Mouse (Mus musculus) intestine, embryonic 16.5 days (tissue): ENCODE measurements around the gene Cldn16. TPM values are rescaled to one million over a fixed set of nuclear protein-coding genes. Genes with fewer than 3 reads are reported as not detected.

Experiments
- ATAC-seq: fragments of 200-750 bp; cut with Nextera tagmentation; 2 replicates; pipeline ENCODE4 v1.8.0; 2017; ENCODE audit warnings: moderate TSS enrichment, moderate library complexity
- H3K27ac ChIP-seq: fragments of 300-500 bp; sonication (generic); 2 replicates; pipeline ENCODE4 v1.5.1; 2014; ENCODE audit warnings: mild to moderate bottlenecking, low read length
- H3K27me3 ChIP-seq: fragments of 300-500 bp; sonication (generic); replicated peaks from 2 replicates; pipeline ENCODE4 v1.6.1; 2014; ENCODE audit warnings: low read length, control low read depth, mixed read lengths; ENCODE audit not compliant: control insufficient read depth, insufficient read depth
- H3K36me3 ChIP-seq: fragments of 300-500 bp; sonication (generic); 2 replicates; pipeline ENCODE4 v1.6.1; 2014; ENCODE audit warnings: low read length, control low read depth; ENCODE audit not compliant: control insufficient read depth, insufficient read depth
- H3K4me1 ChIP-seq: fragments of 300-500 bp; sonication (generic); 2 replicates; pipeline ENCODE4 v1.6.1; 2014; ENCODE audit warnings: low read length, control low read depth, mixed read lengths; ENCODE audit not compliant: control insufficient read depth, insufficient read depth
- H3K4me2 ChIP-seq: fragments of 300-500 bp; sonication (generic); 2 replicates; pipeline ENCODE4 v1.6.1; 2014; ENCODE audit warnings: low read depth, low read length, control low read depth
- H3K4me3 ChIP-seq: fragments of 300-500 bp; sonication (generic); 2 replicates; pipeline ENCODE4 v1.5.1; 2014; ENCODE audit warnings: mild to moderate bottlenecking, low read length
- H3K9ac ChIP-seq: fragments of 300-500 bp; sonication (generic); 2 replicates; pipeline ENCODE4 v1.6.1; 2014; ENCODE audit warnings: low read depth, low read length
- H3K9me3 ChIP-seq: fragments of 300-500 bp; sonication (generic); 2 replicates; pipeline ENCODE4 v1.6.1; 2016; ENCODE audit warnings: low read length, control low read depth; ENCODE audit not compliant: control insufficient read depth
- WGBS: fragments of 180-500 bp; shearing (Covaris S2); extraction: QIAGEN DNeasy Blood & Tissue Kit; methylation state at CpG from one replicate; pipeline ENCODE4 v1.1.7; 2014; 5-methylcytosine and 5-hydroxymethylcytosine counted together
- polyA plus RNA-seq: library from polyadenylated mRNA; unstranded; fragments of >200 nt; fragmentation: Nextera tagmentation; extraction: Ambion mirVana; gene quantifications from 2 replicates; pipeline ENCODE4 v1.2.1, GENCODE M21; 2015

Cldn16 gene
- polyA plus RNA-seq, 1 experiment from 2014 or later, result not detected

DNA sequence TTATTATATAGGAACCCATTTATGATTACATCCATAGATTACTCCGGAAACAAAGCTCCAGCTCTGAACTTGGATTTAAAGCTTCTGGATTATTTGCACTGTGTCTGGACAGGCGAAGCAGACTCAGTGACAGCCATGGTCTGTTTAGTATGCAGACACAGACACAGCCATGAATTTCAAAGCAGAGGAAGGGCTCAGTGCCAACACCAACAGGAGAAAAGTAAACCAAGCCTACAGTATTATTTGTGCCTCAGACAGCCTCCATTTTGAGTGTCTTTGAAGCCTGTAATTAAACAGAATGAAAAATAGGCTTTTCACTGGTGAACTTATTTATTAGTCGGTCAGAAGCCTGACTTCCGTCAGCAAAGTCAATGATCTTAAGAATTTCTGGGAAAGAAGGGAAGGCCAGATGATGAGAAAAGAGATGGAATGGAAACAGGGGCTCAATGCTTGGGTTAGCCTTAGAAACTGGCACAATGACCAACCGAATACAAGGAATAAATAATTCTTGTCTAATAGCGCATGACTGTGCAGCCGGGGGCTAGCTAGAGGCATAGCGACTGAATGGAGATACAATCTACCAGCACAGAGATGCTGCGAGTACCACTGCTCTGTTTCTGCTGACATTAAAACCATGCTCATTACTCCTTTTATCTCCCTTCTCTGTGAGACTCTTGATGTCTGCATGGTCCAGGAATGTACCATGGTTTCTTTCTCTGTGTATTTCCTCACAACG, 65.2 kb downstream of the Cldn16 start:
- Histone ChIP-seq H3K36me3 (no peaks in the 10 kb centered on the region), H3K4me2 (no peak overlapping the region), H3K9ac (no peak overlapping the region), H3K27ac (no peak overlapping the region; the same call in 1 of the 2 replicates), H3K4me3 (no peak overlapping the region), H3K4me1 (no peaks in the 10 kb centered on the region), H3K27me3 (no peaks in the 10 kb centered on the region), H3K9me3 (no peaks in the 10 kb centered on the region)
- no peak for ATAC-seq
- 54% methylated on average over 10 of the region's 10 CpGs for WGBS

DNA sequence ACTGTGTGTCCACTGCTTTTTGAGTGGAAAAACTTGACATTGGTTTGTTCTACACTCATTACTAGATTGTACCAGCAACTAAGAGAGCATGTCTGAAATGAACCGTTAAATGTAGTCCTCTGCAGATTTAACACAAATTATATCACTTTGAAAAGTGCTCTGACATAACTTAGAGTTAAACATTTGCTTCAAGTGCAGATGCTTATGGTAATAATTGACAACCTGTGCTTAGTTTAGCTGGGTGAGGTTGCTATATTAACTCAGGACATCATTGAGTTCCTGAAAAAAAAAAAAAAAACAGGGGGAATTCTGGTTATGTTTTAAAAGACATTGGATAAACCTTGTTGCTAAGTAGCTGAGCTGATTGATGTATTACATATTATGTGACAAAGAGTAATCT, 67.5 kb downstream of the Cldn16 start:
- Histone ChIP-seq H3K27me3 (no peaks in the 10 kb centered on the region), H3K9ac (no peak overlapping the region), H3K36me3 (no peaks in the 10 kb centered on the region), H3K4me1 (no peaks in the 10 kb centered on the region), H3K4me2 (no peak overlapping the region), H3K27ac (no peak overlapping the region), H3K4me3 (no peak overlapping the region), H3K9me3 (no peaks in the 10 kb centered on the region)
- ATAC-seq, result no peak
- WGBS, result 67% methylated on average over 1 of the region's 1 CpGs

- H3K4me2 ChIP-seq, result no peak overlapping the region
- WGBS, result 84% methylated on average over 1 of the region's 1 CpGs
- no peak for ATAC-seq
Measured at GRCm38 (mm10) chr16:26532287-26532686, 69.4 kb downstream of the Cldn16 start.

More at GRCm38 (mm10) chr16:26532287-26532686, 69.4 kb downstream of the Cldn16 start:
- Histone ChIP-seq H3K36me3 (no peaks in the 10 kb centered on the region), H3K9ac (no peak overlapping the region), H3K27me3 (no peaks in the 10 kb centered on the region), H3K27ac (no peak overlapping the region), H3K4me1 (no peaks in the 10 kb centered on the region), H3K4me3 (no peak overlapping the region), H3K9me3 (no peaks in the 10 kb centered on the region)

Other genes starting within 250 kb of the Cldn16 start
- 5.5 and 5.6 TPM in 2 replicates for gene Cldn1, start 91.3 kb upstream of the Cldn16 start, polyA plus RNA-seq
- not detected in 2 replicates for gene Tmem207, start 63.6 kb downstream of the Cldn16 start, polyA plus RNA-seq
- 4.0 and 4.6 TPM in 2 replicates for gene Il1rap, start 118.6 kb downstream of the Cldn16 start, polyA plus RNA-seq